Mouse (Mus musculus) urinary bladder, postnatal 36 days (tissue): ENCODE measurements around the gene Msmb.

Experiments
- DNase-seq, 2 experiments: peaks; one replicate each; pipeline ENCODE4 v3.0.0; 2022; ENCODE audit warnings: low spot score in 2 of 2, mixed read lengths in 1 of 2

Msmb gene

DNA sequence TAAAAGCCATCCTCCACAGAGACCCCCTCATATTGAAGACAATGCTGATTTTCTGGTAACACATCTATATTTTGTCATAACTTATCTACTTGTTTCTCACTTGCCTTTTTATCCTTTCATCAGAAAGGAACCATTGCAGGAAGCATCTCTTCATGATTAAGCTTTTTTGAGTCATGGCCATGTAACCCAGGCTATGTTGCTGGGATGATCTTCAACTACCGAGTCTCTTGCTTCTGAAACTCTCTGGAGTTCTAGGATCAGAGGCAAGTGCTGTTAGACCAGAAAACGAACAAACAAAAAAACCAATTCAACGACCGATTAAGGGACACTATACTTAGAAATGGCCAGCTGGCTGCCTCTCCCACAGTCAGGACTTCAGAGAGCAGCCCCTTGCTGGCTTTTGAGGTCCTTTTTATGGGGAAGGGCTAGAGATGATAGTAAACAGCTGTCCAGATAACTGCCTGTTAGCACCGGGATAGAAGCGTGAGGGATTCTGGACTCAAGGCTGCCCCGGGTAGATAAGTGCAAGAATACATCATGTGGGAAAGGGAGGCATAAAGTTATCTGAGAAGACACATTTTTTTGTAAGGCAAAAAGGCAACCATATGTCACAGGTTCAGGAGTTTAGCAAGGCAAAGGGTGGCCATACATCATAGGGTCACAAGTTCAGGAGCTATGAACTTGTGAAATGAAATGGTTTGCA, 4.1 kb downstream of the Msmb start:
- no peak for DNase-seq

DNA sequence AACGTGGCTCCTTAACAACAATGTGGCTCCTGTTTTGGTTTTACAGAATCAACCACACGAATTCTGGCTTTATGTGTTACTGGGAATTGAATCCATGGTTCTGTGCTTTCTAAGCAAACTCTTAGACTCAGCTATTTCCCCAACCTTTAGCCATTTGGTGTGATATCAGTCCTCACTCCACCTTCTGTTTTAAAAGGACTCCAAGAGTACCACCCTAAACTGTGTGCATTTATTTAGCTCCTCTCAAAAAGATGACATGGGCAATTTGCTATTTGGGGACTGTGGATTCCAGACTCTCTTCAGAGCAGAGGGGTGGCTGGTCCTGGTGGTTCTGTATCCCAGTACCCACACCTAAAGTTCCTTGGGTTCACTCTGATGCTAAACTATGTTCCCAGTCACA, 4.8 kb downstream of the Msmb start:
- no peak for DNase-seq

- no peak for DNase-seq
Measured at GRCm38 (mm10) chr14:32150872-32151271, 9.0 kb downstream of the Msmb start.

- DNase-seq = no peak
Measured at GRCm38 (mm10) chr14:32152243-32152965, 10.6 kb downstream of the Msmb start.

DNA sequence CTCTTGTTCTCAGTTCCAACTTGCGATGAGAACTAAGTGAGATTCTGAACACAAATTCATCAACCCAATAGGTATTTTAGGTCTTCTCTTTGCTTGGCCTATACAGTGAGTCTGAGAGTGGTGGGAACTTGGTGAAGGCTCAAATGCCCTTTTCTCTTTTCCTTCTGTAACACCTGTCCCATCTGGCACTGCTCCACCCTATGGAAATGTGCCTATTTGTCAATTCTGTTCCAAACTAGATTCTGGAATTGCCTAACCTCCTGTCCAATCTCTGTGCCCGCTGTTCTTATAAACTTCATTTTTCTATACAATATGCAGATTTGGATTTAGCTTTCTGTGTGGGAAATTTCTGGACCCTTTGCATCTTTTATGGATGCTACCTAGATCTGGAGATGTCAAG, 11.3 kb downstream of the Msmb start:
- DNase-seq = peak in 1 of 2 experiments; percentile 34

DNA sequence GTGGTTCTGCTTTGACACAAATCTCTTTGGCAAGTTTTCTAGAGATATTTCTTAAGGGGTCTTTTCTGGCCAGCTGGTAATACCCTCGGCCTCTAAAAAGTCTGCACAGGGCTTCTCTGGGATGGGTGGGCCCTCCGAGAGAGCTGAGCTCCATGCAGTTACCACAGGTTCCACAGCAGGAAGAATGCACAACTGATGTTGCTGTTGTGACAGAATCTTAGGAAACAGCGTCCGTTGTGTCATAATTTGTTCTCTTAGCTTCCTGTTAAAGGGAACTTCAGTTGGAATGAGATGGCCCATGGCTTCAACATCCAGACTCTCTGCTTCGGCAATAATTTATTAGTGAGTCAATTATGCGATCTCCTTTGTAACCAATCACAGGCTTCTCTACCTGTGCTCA, 12.9 kb downstream of the Msmb start:
- no peak for DNase-seq

DNA sequence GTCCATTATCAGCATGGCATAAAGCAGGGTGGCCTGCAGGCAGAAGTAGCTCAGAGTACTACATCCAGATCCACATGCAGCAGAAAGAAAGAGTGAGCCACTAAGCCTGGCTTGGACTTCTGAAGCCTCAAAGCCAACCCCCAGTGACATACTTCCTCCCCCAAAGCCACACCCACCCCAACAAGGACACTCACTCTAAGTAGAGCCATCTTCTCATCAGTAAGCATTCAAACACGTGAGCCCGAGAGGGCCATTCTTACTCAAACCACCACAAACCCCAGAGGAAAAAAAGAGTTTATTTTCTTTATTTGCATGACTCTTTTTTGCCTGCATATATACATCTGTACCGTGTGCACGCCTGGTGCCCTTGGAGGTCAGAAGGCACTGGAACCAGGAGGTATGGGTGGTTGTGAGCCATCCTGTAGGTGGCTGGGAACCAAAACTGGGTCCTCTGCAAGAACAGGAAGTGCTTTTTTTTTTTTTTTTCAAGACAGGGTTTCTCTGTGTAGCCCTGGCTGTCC, 17.4 kb downstream of the Msmb start:
- no peak for DNase-seq

DNA sequence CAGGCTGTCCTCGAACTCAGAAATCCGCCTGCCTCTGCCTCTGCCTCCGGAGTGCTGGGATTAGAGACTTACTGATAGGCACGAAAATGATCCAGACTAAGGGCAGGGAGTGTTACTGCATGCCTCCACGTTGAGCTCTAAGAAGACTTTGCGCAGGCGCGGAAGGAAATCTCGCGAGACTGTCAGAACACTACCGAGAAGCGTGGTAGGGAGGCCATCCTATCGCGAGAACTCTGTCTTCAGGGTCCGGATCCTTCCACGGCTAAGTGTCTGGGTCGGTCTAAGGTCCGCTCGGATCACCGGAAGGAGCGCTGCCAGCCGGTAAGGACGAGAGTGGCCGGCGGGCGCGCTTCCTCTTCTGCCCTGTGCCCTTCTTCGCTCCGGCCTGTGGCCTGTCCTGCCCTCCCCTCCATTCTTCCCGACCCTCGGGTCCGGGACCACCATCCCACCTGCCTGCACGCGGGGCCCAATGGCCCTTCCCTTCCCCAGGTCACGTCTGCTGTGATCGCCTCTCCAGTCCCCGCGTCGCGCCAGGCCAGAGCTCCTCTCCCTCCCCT, 17.9 kb downstream of the Msmb start, which contains the start of gene Ncoa4:
Ncoa4 (plus strand) TSS at position 176 of the 557 bp plus-strand sequence.
- peak; percentile 99 for DNase-seq

DNA sequence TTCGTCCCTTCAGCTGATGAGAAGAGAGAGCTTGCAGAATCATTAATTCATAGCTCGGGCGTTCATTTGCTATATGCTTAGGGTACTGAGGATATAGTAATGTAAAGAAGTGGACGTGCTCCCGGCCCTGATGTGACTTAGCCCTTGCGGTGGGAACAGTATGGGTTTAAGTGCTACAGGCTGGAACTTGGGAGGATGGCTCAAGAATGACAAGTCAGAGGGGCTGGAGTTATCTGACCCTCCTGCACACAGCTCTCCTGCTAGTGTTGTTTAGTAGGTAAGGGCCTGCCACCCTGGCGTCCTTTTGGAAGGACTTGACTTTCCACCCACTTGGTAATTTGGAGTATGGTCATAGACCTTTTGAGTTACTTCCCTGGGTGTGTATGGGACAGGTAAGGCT, 18.7 kb downstream of the Msmb start:
- DNase-seq = no peak

- peak; percentile 8 to 9 for DNase-seq
Measured at GRCm38 (mm10) chr14:32161090-32161885, 19.5 kb downstream of the Msmb start.

- no peak for DNase-seq
Measured at GRCm38 (mm10) chr14:32162231-32162630, 20.4 kb downstream of the Msmb start.

DNA sequence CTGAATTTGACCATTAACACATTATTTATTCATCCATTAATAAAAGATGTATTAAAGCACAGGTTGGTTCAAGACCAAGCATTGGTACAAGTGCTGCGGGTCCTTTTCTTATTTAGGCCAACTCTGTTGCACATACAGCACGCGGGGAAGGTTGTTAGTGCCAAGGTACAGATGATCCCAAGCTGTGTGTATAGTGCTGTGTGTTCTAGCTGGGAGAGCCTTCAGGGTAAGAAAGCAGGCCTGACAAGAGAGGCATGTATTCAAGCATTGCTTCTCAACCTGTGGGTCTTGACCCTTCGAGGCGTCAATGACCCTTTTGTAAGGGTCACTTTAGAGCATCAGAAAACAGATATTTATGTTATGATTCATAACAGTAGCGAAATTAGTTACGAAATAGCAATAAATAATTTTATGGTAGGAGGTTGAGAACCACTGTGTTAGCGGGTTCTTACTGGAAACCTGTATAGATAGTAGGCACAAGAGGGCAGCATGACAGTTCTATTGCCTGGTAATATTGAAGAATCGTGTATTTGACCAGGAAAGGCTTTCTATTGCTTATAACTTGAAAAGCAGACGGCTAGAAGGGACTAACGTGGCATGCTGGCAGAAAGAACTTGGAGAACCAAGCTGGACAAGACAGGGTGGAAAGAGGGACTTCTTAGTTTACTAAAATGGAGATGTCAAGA, 21.5 kb downstream of the Msmb start:
- no peak for DNase-seq

DNA sequence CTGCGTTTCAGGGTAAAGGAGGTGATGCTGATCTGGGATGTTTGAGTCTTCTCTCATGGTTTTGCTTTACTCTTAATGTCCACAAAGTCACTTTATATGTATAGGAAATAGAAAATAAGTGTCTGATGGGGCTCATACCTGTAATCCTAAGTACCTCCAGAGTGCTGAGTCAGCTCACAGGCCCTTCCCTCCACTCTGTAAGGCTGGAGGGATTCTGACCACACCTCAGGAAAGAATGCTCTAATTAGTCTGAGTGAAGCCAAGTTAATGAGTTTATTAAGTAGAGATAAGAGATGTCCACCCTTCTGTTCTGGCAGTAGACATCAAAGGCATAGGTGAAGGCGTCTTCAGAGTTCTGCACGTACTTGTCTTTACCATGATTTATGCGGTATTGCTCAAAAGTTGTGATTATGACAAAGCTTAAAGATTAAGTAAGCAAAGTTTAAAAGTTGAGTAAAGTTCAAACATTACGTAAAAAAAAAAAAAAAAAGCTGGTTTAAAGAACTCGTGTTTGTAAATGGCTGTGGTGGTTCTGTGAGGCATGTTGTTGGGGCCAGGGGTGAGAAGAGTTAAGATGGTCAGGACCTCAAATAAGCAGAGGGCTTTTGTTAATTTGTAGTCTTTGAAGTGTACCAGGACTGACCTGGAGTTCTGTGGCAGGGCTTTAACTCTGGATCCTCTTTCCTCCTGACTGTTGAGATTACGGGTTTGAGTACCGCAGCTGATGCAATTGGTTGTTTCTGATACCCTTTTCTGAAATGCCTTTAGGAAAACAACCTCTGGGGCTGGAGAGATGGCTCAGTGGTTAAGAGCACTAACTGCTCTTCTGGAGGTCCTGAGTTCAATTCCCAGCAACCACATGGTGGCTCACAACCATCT, 22.6 kb downstream of the Msmb start:
- no peak for DNase-seq

DNA sequence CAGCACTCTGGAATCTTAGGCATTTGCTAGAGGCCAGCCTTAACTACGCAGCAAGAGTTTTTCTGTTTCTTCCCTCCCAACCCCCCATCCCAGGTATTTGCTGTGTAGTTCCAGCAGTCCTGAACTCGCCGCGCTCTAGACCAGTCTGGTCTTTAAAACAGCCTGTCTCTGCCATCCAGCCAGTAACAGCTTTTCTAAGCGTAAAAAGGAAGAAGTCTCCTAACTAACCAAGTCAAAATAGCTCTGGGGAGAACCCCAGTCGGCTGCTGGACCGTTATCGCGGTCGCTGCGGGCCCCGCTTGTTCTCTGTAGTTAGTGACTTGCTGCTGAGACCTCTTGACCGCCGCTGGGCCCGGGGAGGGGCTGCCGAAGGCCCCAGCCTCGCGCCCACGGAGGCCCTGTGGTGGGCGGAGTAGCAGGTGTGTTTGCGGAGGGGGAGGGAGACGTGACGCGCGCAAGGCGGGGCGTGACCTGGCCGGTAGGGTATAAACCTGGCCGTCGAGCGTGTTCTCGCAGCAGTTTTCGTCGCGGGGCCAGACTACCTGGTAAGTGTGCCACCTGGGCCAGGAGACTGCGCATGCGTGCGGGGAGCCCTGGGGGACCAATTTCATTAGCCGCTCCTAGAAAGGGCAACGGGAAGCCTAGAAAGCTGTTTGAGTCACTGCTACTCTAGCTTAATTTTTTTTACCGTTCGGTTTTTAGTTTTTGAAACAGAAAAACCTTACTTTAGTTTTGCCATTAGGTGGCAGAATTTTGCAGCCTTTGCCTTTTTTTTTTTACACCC, 23.6 kb downstream of the Msmb start:
- peak; percentile 80 to 86 for DNase-seq

GRCm38 (mm10) chr14:32166062-32166441, 24.2 kb downstream of the Msmb start:
- DNase-seq = no peak

DNA sequence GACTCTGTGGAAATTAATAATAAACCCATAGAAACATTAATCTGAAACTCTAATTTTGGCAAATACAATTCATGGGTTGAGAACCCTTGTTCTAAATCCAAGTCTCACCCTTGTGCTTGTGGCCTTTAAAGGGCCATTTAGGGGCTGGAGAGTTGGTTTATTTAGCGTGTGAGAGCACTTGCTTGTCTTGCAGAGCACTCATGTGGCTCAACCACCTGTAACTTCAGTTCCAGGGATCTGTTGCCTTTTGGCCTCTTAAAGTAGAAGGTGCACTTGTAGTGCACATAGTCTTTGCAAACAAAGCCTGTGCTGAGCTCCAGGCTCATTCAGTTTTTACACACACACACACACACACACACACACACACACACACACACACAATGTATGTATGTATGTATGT, 25.0 kb downstream of the Msmb start:
- DNase-seq = no peak

- no peak for DNase-seq
Measured at GRCm38 (mm10) chr14:32167326-32167725, 25.5 kb downstream of the Msmb start.

DNA sequence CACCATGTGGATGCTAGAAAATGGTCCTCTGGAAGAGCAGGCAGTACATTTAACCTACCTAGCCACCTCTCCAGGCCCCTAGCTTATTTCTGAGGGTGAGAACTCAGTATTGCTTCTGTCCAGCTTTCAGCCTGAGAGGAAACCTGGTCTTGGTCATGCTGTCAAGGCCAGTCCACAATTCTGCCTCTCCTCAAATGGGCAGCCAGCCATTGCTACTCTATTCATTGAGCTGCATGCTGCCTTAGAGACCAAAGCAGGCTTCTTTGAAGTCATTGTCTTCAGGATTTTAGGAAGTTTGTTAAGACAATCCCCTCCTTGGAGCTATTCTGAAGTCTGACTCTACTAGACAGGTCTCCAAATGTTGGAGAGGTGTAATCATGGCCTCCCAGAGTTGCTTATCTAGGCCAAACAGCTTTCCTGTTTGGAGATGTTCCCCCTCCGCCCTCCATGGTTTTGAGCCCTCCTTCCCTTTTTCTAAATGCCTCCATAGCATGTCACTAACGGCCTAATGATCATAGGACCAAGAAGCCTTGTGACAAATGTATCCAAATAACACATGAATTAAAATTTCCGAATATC, 26.9 kb downstream of the Msmb start:
- DNase-seq = no peak

- no peak for DNase-seq
Measured at GRCm38 (mm10) chr14:32170137-32170536, 28.3 kb downstream of the Msmb start.
